Mouse (Mus musculus) splenic B cell, adult 2 months (primary cell): ENCODE results near the gene Loxl1.
"Not testable (repeated sequence)": the region's sequence is repeated elsewhere in the genome, so short reads cannot be mapped to it uniquely, and the experiment has no call there.

Source experiments
- DNase-seq: peaks from one replicate; pipeline ENCODE4 v3.0.0-alpha.2; 2011; ENCODE audit warnings: low read depth, low spot score
- H3K27me3 ChIP-seq: 2 replicates; pipeline ENCODE4 v1.6.1; 2012; ENCODE audit warnings: mild to moderate bottlenecking, low read length, moderate library complexity, mixed read lengths; ENCODE audit not compliant: control insufficient read depth, poor library complexity, insufficient read depth, severe bottlenecking
- H3K36me3 ChIP-seq: 2 replicates; pipeline ENCODE4 v1.6.1; 2012; ENCODE audit warnings: mild to moderate bottlenecking, low read length, moderate library complexity, mixed read lengths; ENCODE audit not compliant: control insufficient read depth, poor library complexity, insufficient read depth, severe bottlenecking

Gene Loxl1

GRCm38 (mm10) chr9:58275797-58276196 is 37.2 kb downstream of the Loxl1 start:
- Histone ChIP-seq H3K36me3 (no peaks in the 10 kb centered on the region), H3K27me3 (no peaks in the 10 kb centered on the region)
- DNase-seq: peak; percentile 66

DNA sequence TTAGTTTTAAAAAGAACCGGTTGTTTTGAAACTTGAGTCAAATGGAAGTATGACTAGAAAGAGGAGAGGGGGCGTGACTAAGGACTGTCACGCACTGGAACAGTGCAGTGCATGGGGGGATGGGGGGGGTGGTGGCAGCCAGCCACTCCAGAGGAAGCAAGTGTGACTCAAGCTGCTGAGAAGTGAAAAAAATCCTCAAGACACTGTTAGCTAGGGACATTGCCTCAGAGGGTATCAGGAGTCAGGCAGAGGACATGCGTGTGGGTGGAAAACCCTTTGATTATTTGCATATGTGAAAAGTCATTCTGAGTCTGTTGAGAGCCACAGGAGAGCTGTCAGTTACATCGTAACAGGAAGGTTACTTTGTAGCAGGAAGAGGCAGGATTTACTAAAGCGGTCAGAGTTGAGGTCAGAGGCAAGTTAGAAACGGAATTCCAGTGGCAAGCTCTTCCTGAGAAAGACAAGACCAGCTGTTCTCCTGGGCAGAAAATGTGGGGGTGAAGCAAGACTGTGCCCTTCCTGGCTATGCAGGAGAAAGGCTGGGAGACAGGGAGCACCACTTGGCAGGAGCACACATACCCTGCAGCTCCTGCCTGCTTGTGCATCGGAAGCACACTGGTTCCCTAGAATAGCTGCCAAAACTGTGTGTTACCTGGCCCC is 37.7 kb downstream of the Loxl1 start:
- peak; percentile 92 for DNase-seq
- no peaks in the 10 kb centered on the region for H3K27me3 ChIP-seq
- H3K36me3 ChIP-seq: no peaks in the 10 kb centered on the region

- DNase-seq: no peak
- Histone ChIP-seq H3K27me3 (no peaks in the 10 kb centered on the region), H3K36me3 (no peaks in the 10 kb centered on the region)
These were observed 38.4 kb downstream of the Loxl1 start for GRCm38 (mm10) chr9:58274626-58275025.

DNA sequence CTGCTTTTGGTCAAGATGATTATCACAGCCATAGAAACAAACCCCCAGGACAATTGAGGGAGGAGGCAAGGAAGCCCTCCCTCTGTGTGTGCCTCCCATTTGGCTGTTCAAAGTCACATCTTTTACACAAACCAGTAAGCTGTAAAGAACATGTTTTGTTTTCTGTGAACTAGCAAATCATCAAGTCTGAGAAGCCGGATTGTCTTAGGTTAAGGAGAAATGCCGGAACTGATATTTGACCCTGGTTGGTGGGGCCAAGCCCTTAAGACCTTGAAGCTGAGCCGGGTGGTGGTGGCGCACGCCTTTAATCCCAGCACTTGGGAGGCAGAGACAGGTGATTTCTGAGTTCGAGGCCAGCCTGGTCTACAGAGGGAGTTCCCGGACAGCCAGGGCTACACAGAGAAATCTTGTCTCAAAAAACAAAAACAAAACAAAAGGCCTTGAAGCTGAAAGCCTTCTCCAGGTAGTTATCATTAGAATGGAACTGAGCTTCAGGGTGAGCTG is 38.8 kb downstream of the Loxl1 start:
- no peaks in the 10 kb centered on the region for H3K27me3 ChIP-seq
- no peaks in the 10 kb centered on the region for H3K36me3 ChIP-seq
- no peak for DNase-seq

DNA sequence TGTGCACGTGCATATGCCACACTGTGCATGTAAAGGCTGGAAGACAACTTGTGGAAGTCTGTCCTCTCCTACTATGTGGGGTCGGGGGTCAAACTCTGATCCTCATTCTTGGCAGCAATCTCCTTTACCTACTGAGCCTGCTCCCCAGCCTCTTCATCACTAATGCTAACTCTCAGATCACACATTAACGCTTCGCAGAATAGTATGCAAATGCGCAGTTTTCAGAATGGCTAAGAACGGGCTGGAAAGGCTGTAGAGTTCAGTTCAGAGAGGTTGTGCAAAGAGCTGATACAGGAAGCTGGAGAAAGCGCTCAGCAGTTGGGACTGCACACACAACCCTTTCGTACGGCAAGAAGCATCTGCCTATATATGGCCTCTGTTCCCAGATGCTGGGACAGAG is 40.1 kb downstream of the Loxl1 start:
- DNase-seq: peak; percentile 79
- Histone ChIP-seq H3K27me3 (no peaks in the 10 kb centered on the region), H3K36me3 (no peaks in the 10 kb centered on the region)

- DNase-seq: peak; percentile 87
- Histone ChIP-seq H3K27me3 (no peaks in the 10 kb centered on the region), H3K36me3 (no peaks in the 10 kb centered on the region)
These were observed 40.9 kb downstream of the Loxl1 start for GRCm38 (mm10) chr9:58272068-58272541.

DNA sequence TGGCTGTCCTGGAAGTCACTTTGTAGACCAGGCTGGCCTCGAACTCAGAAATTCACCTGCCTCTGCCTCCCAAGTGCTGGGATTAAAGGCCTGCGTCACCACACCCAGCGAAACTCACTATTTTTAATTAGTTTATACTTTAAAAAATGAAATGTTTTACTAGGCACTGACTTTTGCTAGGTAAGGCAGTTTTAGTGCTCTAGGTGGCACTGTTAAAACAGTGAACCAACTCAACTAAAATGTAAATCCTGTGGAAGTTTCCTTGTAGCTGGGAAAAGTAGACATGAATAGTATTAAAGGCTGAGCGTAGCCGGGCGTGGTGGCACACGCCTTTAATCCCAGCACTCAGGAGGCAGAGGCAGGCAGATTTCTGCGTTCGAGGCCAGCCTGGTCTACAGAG is 41.4 kb downstream of the Loxl1 start:
- H3K27me3 ChIP-seq, H3K36me3 ChIP-seq: not testable (repeated sequence)
- peak; percentile 63 for DNase-seq

- H3K27me3 ChIP-seq: no peaks in the 10 kb centered on the region
- peak; percentile 93 for DNase-seq
- H3K36me3 ChIP-seq: no peaks in the 10 kb centered on the region
These were observed 41.9 kb downstream of the Loxl1 start for GRCm38 (mm10) chr9:58271109-58271508.

DNA sequence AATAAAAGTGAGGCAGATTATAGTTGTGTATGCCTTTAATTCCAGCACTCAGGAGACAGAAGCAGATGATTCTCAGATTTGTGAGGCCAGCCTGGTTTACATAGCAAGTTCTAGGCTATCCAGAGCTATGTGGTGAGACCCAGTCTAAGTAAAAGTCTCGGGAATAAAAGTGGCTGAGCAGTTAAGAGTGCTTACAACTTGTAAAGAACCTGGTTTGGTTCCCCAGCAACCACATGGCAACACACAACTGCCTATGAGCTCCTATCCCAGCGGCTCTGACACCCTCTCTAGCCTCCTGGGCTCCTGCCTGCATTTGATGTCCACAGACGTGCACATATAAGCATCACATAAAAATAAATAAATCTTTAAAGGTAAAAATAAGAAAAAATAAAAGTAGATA is 42.9 kb downstream of the Loxl1 start:
- Histone ChIP-seq H3K27me3 (no peaks in the 10 kb centered on the region), H3K36me3 (no peaks in the 10 kb centered on the region)
- peak; percentile 46 for DNase-seq

DNA sequence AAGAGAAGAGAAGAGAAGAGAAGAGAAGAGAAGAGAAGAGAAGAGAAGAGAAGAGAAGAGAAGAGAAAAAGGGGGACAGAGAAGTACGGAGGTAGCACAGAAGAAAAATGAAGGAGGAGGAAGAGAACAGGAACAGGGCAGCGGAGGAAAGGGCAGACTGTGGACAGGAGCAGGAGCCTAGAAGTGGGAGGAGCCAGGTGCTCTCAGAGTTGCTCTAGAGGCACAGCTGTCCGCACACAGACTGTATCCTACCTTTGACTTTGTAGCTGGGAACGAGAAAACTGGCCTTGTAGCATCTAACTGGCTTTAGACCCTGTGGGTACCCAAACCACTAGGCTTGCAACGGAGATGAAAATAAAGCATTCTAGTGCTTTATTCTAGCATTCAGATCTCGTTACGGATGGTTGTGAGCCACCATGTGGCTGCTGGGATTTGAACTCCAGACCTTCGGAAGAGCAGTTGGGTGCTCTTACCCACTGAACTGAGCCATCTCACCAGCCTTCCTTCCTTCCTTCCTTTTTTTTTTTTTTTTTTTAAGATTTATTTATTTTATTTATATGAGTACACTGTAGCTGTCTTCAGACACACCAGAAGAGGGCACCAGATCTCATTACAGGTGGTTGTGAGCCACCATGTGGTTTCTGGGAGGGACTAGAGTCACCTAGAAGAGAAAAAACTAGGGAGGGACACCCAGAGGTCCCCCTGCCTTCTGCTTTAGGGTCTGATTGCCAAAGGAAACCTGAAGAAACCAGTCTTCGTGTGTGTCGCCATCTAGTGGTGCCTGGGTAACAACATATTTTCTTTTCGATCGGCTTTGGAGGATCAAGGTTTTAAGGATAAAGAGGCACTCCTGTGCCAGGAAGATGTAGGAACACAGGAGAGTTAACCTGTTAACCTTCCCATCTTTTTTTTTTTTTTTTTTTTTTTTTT is 44.3 kb downstream of the Loxl1 start:
- H3K36me3 ChIP-seq: no peaks in the 10 kb centered on the region
- peak; percentile 93 for DNase-seq
- H3K27me3 ChIP-seq: no peaks in the 10 kb centered on the region

DNA sequence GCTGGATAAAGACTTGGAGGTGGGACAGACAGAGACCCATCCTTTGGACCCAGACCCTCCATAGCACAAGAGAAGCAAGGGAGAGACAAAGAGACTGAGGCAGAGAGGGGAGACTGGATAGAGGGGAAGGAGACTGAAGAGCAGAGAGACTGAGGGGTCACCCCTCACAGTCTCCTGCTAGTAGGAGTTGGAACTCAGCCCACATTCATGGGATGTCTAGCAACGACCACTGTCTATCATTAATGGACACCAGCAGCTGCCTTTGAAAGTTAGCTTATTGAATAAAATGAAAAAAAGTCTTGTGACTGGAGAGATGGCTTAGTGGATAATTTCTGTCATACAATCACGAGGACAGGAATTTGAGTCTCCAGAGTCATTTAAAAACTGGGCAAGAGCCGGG is 45.9 kb downstream of the Loxl1 start:
- DNase-seq: no peak
- Histone ChIP-seq H3K27me3 (no peaks in the 10 kb centered on the region), H3K36me3 (no peaks in the 10 kb centered on the region)

DNA sequence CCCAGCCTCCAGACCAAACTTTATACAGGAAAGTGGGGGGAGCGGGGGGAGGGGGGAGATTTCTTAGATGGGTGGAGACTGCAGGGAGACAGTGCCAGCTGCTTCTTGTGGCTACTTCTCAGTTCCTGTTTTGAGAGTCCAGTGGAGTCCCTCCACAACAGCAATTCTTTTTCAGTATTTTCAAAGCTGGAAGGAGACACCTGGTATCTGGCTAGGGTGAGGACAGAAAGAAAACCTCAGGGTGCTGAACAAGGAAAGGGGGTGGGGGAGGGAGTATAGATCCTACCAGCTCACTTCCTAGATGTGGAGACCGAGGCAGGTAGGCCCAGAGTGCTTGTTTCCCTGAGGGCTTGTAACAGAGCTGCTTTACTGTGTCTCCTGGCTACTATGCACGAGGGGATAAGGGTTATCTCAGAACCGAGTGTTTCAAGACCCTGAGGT is 46.4 kb downstream of the Loxl1 start:
- no peaks in the 10 kb centered on the region for H3K27me3 ChIP-seq
- peak; percentile 79 for DNase-seq
- H3K36me3 ChIP-seq: no peaks in the 10 kb centered on the region

GRCm38 (mm10) chr9:58265368-58265767 is 47.6 kb downstream of the Loxl1 start:
- Histone ChIP-seq H3K36me3 (no peaks in the 10 kb centered on the region), H3K27me3 (no peaks in the 10 kb centered on the region)
- DNase-seq: peak; percentile 72

- no peaks in the 10 kb centered on the region for H3K27me3 ChIP-seq
- DNase-seq: no peak
- H3K36me3 ChIP-seq: no peaks in the 10 kb centered on the region; the same call in none of the 2 replicates
These were observed 50.5 kb downstream of the Loxl1 start for GRCm38 (mm10) chr9:58262507-58262906.
